9 mouse cellular contexts compared by ENCODE assay signal in the genomic region with DNA sequence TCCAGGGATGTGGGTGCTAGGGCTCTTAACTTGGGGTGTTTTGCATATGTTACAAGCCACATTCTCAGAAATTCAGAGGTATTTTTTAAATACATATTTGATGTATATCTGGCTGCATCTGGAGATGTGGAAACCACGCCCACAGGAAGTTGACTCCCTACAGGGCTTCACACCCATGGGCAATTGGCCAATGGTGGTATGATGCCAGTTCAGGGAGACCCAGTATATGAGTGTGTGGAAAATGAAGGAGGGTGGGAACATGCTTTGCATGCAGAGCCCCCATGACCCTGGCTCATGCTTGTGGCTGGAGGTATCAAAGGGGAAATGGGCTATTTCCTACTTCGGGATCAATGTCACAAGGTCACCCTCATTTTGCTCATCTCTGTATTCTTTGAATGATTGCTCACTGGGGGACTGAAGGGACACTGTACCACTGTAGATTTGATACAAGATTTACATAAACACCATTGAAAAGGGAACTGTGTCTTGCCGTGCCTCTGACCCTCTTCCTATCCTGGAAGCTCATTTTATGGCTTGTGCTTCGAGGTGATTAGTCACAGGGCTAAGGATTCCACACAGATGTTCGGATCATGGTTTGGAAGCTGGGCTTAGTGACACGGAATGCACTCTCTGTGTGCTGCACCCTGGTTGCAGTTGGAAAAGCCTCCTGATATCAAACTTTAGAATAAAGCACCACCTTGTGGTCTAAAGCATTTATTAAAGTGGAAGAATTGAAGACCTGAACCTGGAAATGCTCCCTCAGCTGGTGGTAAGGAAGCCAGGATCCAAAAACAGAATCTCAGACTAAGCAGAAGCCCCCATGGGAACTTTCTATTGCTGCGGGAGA. TPM values are rescaled to one million over a fixed set of nuclear protein-coding genes. Genes with fewer than 3 reads are reported as not detected.
DNase-seq lines count a peak whose midpoint lies in the region; ATAC-seq and TF ChIP-seq lines count a peak whose summit lies in the region.
"Had no signal": no experiment of that assay in that cellular context is flagged by ENCODE, and none has a peak within 500 bp of the region (broad histone marks: within the 10 kb centered on the region; RNA-seq: fewer than 3 reads in every experiment).

No protein-coding gene starts in this region.

- no peaks in the 10 kb centered on the region; the same call in 1 of the 2 replicates for H3K4me1 ChIP-seq in forebrain, embryonic 15.5 days
- H3K4me1 ChIP-seq in forebrain, embryonic 11.5 days (replicated peaks; ENCODE audit: control insufficient read depth, insufficient read depth, low read length), result 0 out of 2 replicates have a peak, but pooled peaks cover 2% of the 10 kb centered on the region
- H3K4me1 ChIP-seq in MEL (ENCODE audit: control insufficient read depth in 1 of 2, insufficient read depth in 2 of 2, low read length in 2 of 2), result peaks cover 0 to 9% of the 10 kb centered on the region in 2 experiments; a peak in 3 of 4 replicates
- H3K4me1 ChIP-seq in hindbrain, embryonic 16.5 days (ENCODE audit: control insufficient read depth, insufficient read depth, low read depth, low read length), result 0 out of 2 replicates have a peak, but pooled peaks cover 2% of the 10 kb centered on the region
- no peaks in the 10 kb centered on the region for H3K4me1 ChIP-seq in midbrain, postnatal 0 days (ENCODE audit: insufficient read depth, low read length)
- H3K4me1 ChIP-seq: liver, embryonic 13.5 days had no signal

- no peak overlapping the region for H3K27ac ChIP-seq in forebrain, embryonic 15.5 days (replicated peaks)
- H3K27ac ChIP-seq in forebrain, embryonic 11.5 days (ENCODE audit: low read depth, low read length), result no peak overlapping the region
- H3K27ac ChIP-seq in MEL (ENCODE audit: control insufficient read depth, low read depth, low read length), result no peak overlapping the region
- no peak overlapping the region for H3K27ac ChIP-seq in hindbrain, embryonic 16.5 days (ENCODE audit: low read depth, low read length)
- H3K27ac ChIP-seq in midbrain, postnatal 0 days (ENCODE audit: low read depth, low read length), result no peak overlapping the region
- H3K27ac ChIP-seq: liver, embryonic 13.5 days had no signal

- peak; percentile 5 to 92 (median 18); a peak in 3 of 6 replicates for TF ChIP-seq CTCF in MEL (IDR thresholded peaks at IDR 0.05 in 2 of 3, conservative IDR thresholded peaks at IDR 0.05 in 1 of 3; ENCODE audit: control insufficient read depth in 1 of 3, insufficient read depth in 1 of 3, low read depth in 2 of 3, low read length in 3 of 3, poor library complexity in 1 of 3, severe bottlenecking in 1 of 3)
- TF ChIP-seq CTCF in midbrain, postnatal 0 days (IDR thresholded peaks at IDR 0.05), result peak; percentile 93

- TF ChIP-seq POLR2A in MEL (IDR thresholded peaks at IDR 0.05; ENCODE audit: control insufficient read depth in 1 of 2, insufficient read depth in 1 of 2, low read depth in 1 of 2, low read length in 2 of 2, poor library complexity in 1 of 2), result no peak

- H3K36me3 ChIP-seq in forebrain, embryonic 15.5 days, result no peaks in the 10 kb centered on the region
- no peaks in the 10 kb centered on the region for H3K36me3 ChIP-seq in forebrain, embryonic 11.5 days (ENCODE audit: control insufficient read depth, insufficient read depth, low read length)
- H3K36me3 ChIP-seq in MEL (ENCODE audit: control insufficient read depth in 1 of 2, insufficient read depth in 2 of 2, low read length in 2 of 2), result peaks cover 0 to 6% of the 10 kb centered on the region in 2 experiments; a peak in 2 of 4 replicates
- no peaks in the 10 kb centered on the region for H3K36me3 ChIP-seq in hindbrain, embryonic 16.5 days (ENCODE audit: control insufficient read depth, insufficient read depth, low read length)
- no peaks in the 10 kb centered on the region for H3K36me3 ChIP-seq in midbrain, postnatal 0 days (ENCODE audit: insufficient read depth, low read length)
- H3K36me3 ChIP-seq: liver, embryonic 13.5 days had no signal

- ATAC-seq in forebrain, embryonic 15.5 days (replicated peaks), result peak; percentile 61
- no peak for ATAC-seq in forebrain, embryonic 11.5 days (replicated peaks; ENCODE audit: low FRiP score)
- ATAC-seq in hindbrain, embryonic 16.5 days, result peak; percentile 80
- ATAC-seq in midbrain, postnatal 0 days (ENCODE audit: low FRiP score), result peak; percentile 58

- H3K4me2 ChIP-seq in forebrain, embryonic 15.5 days (replicated peaks), result no peak overlapping the region
- no peak overlapping the region for H3K4me2 ChIP-seq in forebrain, embryonic 11.5 days (ENCODE audit: low read depth, low read length, severe bottlenecking)
- no peak overlapping the region for H3K4me2 ChIP-seq in hindbrain, embryonic 16.5 days (ENCODE audit: low read length)
- H3K4me2 ChIP-seq in midbrain, postnatal 0 days (ENCODE audit: low read depth, low read length, poor library complexity, severe bottlenecking), result no peak overlapping the region
- H3K4me2 ChIP-seq: liver, embryonic 13.5 days had no signal

- 53% methylated on average over 7 of the region's 7 CpGs for WGBS in forebrain, embryonic 15.5 days
- WGBS in forebrain, embryonic 11.5 days, result 54% methylated on average over 7 of the region's 7 CpGs
- 46% methylated on average over 7 of the region's 7 CpGs for WGBS in hindbrain, embryonic 16.5 days
- 33% methylated on average over 7 of the region's 7 CpGs for WGBS in midbrain, postnatal 0 days

- DNase-seq in forebrain, embryonic 11.5 days (ENCODE audit: low spot score), result no peak
- DNase-seq in MEL (ENCODE audit: low read depth, low spot score), result peak; percentile 55
- DNase-seq in embryo, embryonic 9.5 days (ENCODE audit: extremely low spot score), result peak; percentile 26
- peak; percentile 4 to 5 for DNase-seq in layer of hippocampus, postnatal 36 days
- DNase-seq in midbrain, postnatal 0 days (ENCODE audit: low spot score), result peak; percentile 90
- peak; percentile 4 to 12 for DNase-seq in thymus, postnatal 36 days
- DNase-seq: liver, embryonic 13.5 days had no signal

- no peaks in the 10 kb centered on the region for H3K9me3 ChIP-seq in forebrain, embryonic 15.5 days
- H3K9me3 ChIP-seq in forebrain, embryonic 11.5 days (ENCODE audit: control insufficient read depth, low read length), result no peaks in the 10 kb centered on the region
- H3K9me3 ChIP-seq in MEL (replicated peaks; ENCODE audit: insufficient read depth, low read length), result no peaks in the 10 kb centered on the region
- H3K9me3 ChIP-seq in hindbrain, embryonic 16.5 days (ENCODE audit: control insufficient read depth, low read length), result no peaks in the 10 kb centered on the region
- no peaks in the 10 kb centered on the region for H3K9me3 ChIP-seq in midbrain, postnatal 0 days (ENCODE audit: low read length)
- H3K9me3 ChIP-seq: liver, embryonic 13.5 days had no signal

- no peak overlapping the region for H3K9ac ChIP-seq in forebrain, embryonic 15.5 days (replicated peaks)
- H3K9ac ChIP-seq in forebrain, embryonic 11.5 days (ENCODE audit: low read length), result no peak overlapping the region
- peak overlapping the region; percentile 24; the same call in 1 of the 2 replicates for H3K9ac ChIP-seq in MEL (ENCODE audit: control insufficient read depth, low read depth, low read length, poor library complexity, severe bottlenecking)
- H3K9ac ChIP-seq in hindbrain, embryonic 16.5 days (ENCODE audit: low read depth, low read length), result peak overlapping the region; percentile 23; the same call in 1 of the 2 replicates
- H3K9ac ChIP-seq in midbrain, postnatal 0 days (replicated peaks; ENCODE audit: low read length, poor library complexity, severe bottlenecking), result no peak overlapping the region
- H3K9ac ChIP-seq: liver, embryonic 13.5 days had no signal

- H3K4me3 ChIP-seq in forebrain, embryonic 15.5 days, result no peak overlapping the region
- H3K4me3 ChIP-seq in forebrain, embryonic 11.5 days (ENCODE audit: low read depth, low read length), result no peak overlapping the region
- H3K4me3 ChIP-seq in MEL (ENCODE audit: control insufficient read depth in 1 of 2, insufficient read depth in 1 of 2, low read depth in 2 of 2, low read length in 2 of 2), result peak overlapping the region; percentile 31 to 40; a peak in 2 of 4 replicates
- no peak overlapping the region for H3K4me3 ChIP-seq in hindbrain, embryonic 16.5 days (ENCODE audit: low read length)
- no peak overlapping the region for H3K4me3 ChIP-seq in midbrain, postnatal 0 days (ENCODE audit: low read depth, low read length)
- H3K4me3 ChIP-seq: liver, embryonic 13.5 days had no signal

- TF ChIP-seq RAD21 in MEL (IDR thresholded peaks at IDR 0.05; ENCODE audit: low read depth, low read length), result peak; percentile 86

- H3K79me2 ChIP-seq in MEL (ENCODE audit: control insufficient read depth, insufficient read depth, low read length, poor library complexity), result no peaks in the 10 kb centered on the region

- H3K27me3 ChIP-seq in forebrain, embryonic 15.5 days, result no peaks in the 10 kb centered on the region
- no peaks in the 10 kb centered on the region for H3K27me3 ChIP-seq in forebrain, embryonic 11.5 days (ENCODE audit: control insufficient read depth, insufficient read depth, low read length)
- H3K27me3 ChIP-seq in MEL (ENCODE audit: control insufficient read depth in 1 of 2, insufficient read depth in 2 of 2, low read length in 2 of 2), result no peaks in the 10 kb centered on the region
- no peaks in the 10 kb centered on the region for H3K27me3 ChIP-seq in hindbrain, embryonic 16.5 days (replicated peaks; ENCODE audit: control insufficient read depth, insufficient read depth, low read length)
- no peaks in the 10 kb centered on the region for H3K27me3 ChIP-seq in midbrain, postnatal 0 days (ENCODE audit: insufficient read depth, low read length)
- H3K27me3 ChIP-seq: liver, embryonic 13.5 days had no signal

- no peak for TF ChIP-seq EP300 in MEL (IDR thresholded peaks at IDR 0.05; ENCODE audit: low read depth in 1 of 2, low read length in 2 of 2)

TF ChIP-seq in MEL, 35 proteins besides CTCF, POLR2A, EP300 and RAD21:
- TF ChIP-seq SMC3 (IDR thresholded peaks at IDR 0.05; ENCODE audit: low read depth, low read length) (peak; percentile 91), KAT2A (conservative IDR thresholded peaks at IDR 0.05; ENCODE audit: low read depth, low read length) (no peak), BHLHE40 (IDR thresholded peaks at IDR 0.05; ENCODE audit: borderline replicate concordance, low read depth, low read length) (peak; percentile 22; the same call in 1 of the 2 replicates), ZC3H11A (IDR thresholded peaks at IDR 0.05; ENCODE audit: low read depth, low read length) (peak; percentile 85), POLR2AphosphoS5 (IDR thresholded peaks at IDR 0.05; ENCODE audit: borderline replicate concordance, low read depth, low read length) (no peak)

RNA-seq across cellular contexts. Expression of gene Edn1, which starts 56.8 kb away (rescaled TPM):
- 1.4 TPM in 2 replicates for polyA plus RNA-seq in forebrain, embryonic 15.5 days (2015; fragmentation: Nextera tagmentation; extraction: Ambion mirVana)
- 1.0 and 1.3 TPM in 2 replicates for polyA plus RNA-seq in forebrain, embryonic 11.5 days (2014; fragmentation: Nextera tagmentation; extraction: Ambion mirVana)
- total RNA-seq in MEL (2012; rRNA removed), result not detected in 2 replicates
- polyA plus RNA-seq in MEL (2012; ENCODE audit: insufficient read depth in 1 of 2, insufficient read length in 2 of 2, low read depth in 1 of 2, low replicate concordance in 2 of 2, missing spikeins in 1 of 2), result not detected
- 2.1 and 2.5 TPM in 2 replicates for polyA plus RNA-seq in hindbrain, embryonic 16.5 days (2015; fragmentation: Nextera tagmentation; extraction: Ambion mirVana)
- 1 to 10 TPM; 1.5 to 2.0 TPM for total RNA-seq in layer of hippocampus, postnatal 36 days (2021)
- 2.1 and 4.4 TPM in 2 replicates for total RNA-seq in midbrain, postnatal 0 days (2014; rRNA removed)
- 3.2 and 4.0 TPM in 2 replicates for polyA plus RNA-seq in midbrain, postnatal 0 days (2015; fragmentation: Nextera tagmentation; extraction: Ambion mirVana)

Comparison
In these comparisons a context has a peak if more than half of its experiments do, and no peak if none do; other contexts are left out.
1. H3K4me3 ChIP-seq: peak in MEL (2 of 2); none in forebrain, embryonic 15.5 days (single experiment), forebrain, embryonic 11.5 days (single experiment), hindbrain, embryonic 16.5 days (single experiment) and midbrain, postnatal 0 days (single experiment).
2. H3K9ac ChIP-seq: peak in MEL (single experiment) and hindbrain, embryonic 16.5 days (single experiment); none in forebrain, embryonic 15.5 days (single experiment), forebrain, embryonic 11.5 days (single experiment) and midbrain, postnatal 0 days (single experiment).